Mouse (Mus musculus) olfactory bulb, adult 2 months (tissue): Measurements from ENCODE around the gene Gmpr. TPM values are rescaled to one million over a fixed set of nuclear protein-coding genes. Genes with fewer than 3 reads are reported as not detected.

Experiments
- H3K27ac ChIP-seq: fragments of 200-500 bp; 2 replicates; pipeline ENCODE4 v1.5.1; 2012; ENCODE audit warnings: low read depth, low read length; ENCODE audit not compliant: insufficient read depth
- H3K4me1 ChIP-seq: fragments of 200-500 bp; 2 replicates; pipeline ENCODE4 v1.6.1; 2012; ENCODE audit warnings: low read length; ENCODE audit not compliant: control insufficient read depth, insufficient read depth
- H3K4me3 ChIP-seq: fragments of 200-500 bp; 2 replicates; pipeline ENCODE4 v1.5.1; 2012; ENCODE audit warnings: mild to moderate bottlenecking, low read depth, low read length, moderate library complexity; ENCODE audit not compliant: insufficient read depth
- CTCF ChIP-seq: fragments of 200-500 bp; IDR thresholded peaks from 2 replicates; pipeline ENCODE4 v1.5.1; 2012; ENCODE audit warnings: low read depth, mild to moderate bottlenecking, low read length, moderate library complexity; ENCODE audit not compliant: insufficient read depth
- POLR2A ChIP-seq: fragments of 200-500 bp; IDR thresholded peaks from 2 replicates; pipeline ENCODE4 v1.6.1; 2012; ENCODE audit warnings: mild to moderate bottlenecking, low read depth, low read length, moderate library complexity; ENCODE audit not compliant: insufficient read depth
- WGBS: fragments of 180-500 bp; shearing (Covaris S2); methylation state at CpG from one replicate; pipeline ENCODE4 v1.1.7; 2018; 5-methylcytosine and 5-hydroxymethylcytosine counted together
- polyA plus RNA-seq: library from polyadenylated mRNA; stranded (reverse); fragments of >200 nt; gene quantifications from 2 replicates; pipeline ENCODE4 v1.2.4, GENCODE M21; 2012; ENCODE audit warnings: low replicate concordance; ENCODE audit not compliant: missing spikeins, insufficient read depth, insufficient read length

Gmpr gene
- polyA plus RNA-seq, 1 experiment, result not detected

- H3K4me1 ChIP-seq, result peaks cover 9% of the 10 kb centered on the region
- TF ChIP-seq CTCF, result no peak
- TF ChIP-seq POLR2A, result no peak
- WGBS, result 51% methylated on average over 7 of the region's 7 CpGs
- no peak overlapping the region for H3K27ac ChIP-seq
- H3K4me3 ChIP-seq, result no peak overlapping the region
These were observed 46.4 kb downstream of the Gmpr start for GRCm38 (mm10) chr13:45553674-45554073.

GRCm38 (mm10) chr13:45558367-45558766 lies 51.1 kb downstream of the Gmpr start:
- WGBS, result 78% methylated on average over 4 of the region's 4 CpGs
- Histone ChIP-seq H3K27ac (no peak overlapping the region), H3K4me1 (peaks cover 18% of the 10 kb centered on the region), H3K4me3 (no peak overlapping the region)
- TF ChIP-seq CTCF (no peak), POLR2A (no peak)

GRCm38 (mm10) chr13:45559258-45559657 lies 52.0 kb downstream of the Gmpr start:
- TF ChIP-seq CTCF (no peak), POLR2A (no peak)

GRCm38 (mm10) chr13:45560543-45560942 lies 53.3 kb downstream of the Gmpr start:
- no peak for TF ChIP-seq CTCF
- peak overlapping the region; percentile 84 for H3K27ac ChIP-seq
- H3K4me1 ChIP-seq, result peaks cover 17% of the 10 kb centered on the region
- 73% methylated on average over 7 of the region's 7 CpGs for WGBS
- no peak overlapping the region for H3K4me3 ChIP-seq

More at GRCm38 (mm10) chr13:45559258-45559657, 52.0 kb downstream of the Gmpr start:
- WGBS, result 94% methylated on average over 3 of the region's 3 CpGs
- peaks cover 12% of the 10 kb centered on the region for H3K4me1 ChIP-seq
- H3K27ac ChIP-seq, result no peak overlapping the region
- no peak overlapping the region for H3K4me3 ChIP-seq

- peak overlapping the region; percentile 84 for H3K27ac ChIP-seq
- 33% methylated on average over 9 of the region's 9 CpGs for WGBS
- no peak for TF ChIP-seq POLR2A
- no peak for TF ChIP-seq CTCF
- H3K4me1 ChIP-seq, result peaks cover 15% of the 10 kb centered on the region
- no peak overlapping the region for H3K4me3 ChIP-seq
These were observed 54.8 kb downstream of the Gmpr start for GRCm38 (mm10) chr13:45562011-45562410.

GRCm38 (mm10) chr13:45564946-45565345 lies 57.7 kb downstream of the Gmpr start:
- TF ChIP-seq POLR2A (no peak), CTCF (no peak)
- Histone ChIP-seq H3K4me3 (no peak overlapping the region), H3K27ac (peak overlapping the region; percentile 23; the same call in 1 of the 2 replicates), H3K4me1 (peaks cover 15% of the 10 kb centered on the region)
- WGBS, result 31% methylated on average over 4 of the region's 4 CpGs

- 45% methylated on average over 7 of the region's 7 CpGs for WGBS
- Histone ChIP-seq H3K4me1 (peaks cover 4% of the 10 kb centered on the region), H3K4me3 (no peak overlapping the region), H3K27ac (no peak overlapping the region)
- no peak for TF ChIP-seq CTCF
- TF ChIP-seq POLR2A, result no peak
These were observed 62.7 kb downstream of the Gmpr start for GRCm38 (mm10) chr13:45569932-45570331.

- Histone ChIP-seq H3K4me3 (no peak overlapping the region), H3K4me1 (0 out of 2 replicates have a peak, but pooled peaks cover 3% of the 10 kb centered on the region), H3K27ac (no peak overlapping the region)
- no peak for TF ChIP-seq POLR2A
- TF ChIP-seq CTCF, result peak; percentile 82
- 2% methylated on average over 6 of the region's 6 CpGs for WGBS
These were observed 64.6 kb downstream of the Gmpr start for GRCm38 (mm10) chr13:45571795-45572262.

GRCm38 (mm10) chr13:45572768-45573167 lies 65.5 kb downstream of the Gmpr start:
- Histone ChIP-seq H3K4me3 (no peak overlapping the region), H3K4me1 (0 out of 2 replicates have a peak, but pooled peaks cover 3% of the 10 kb centered on the region), H3K27ac (no peak overlapping the region)
- 8% methylated on average over 4 of the region's 4 CpGs for whole genome bisulfite sequencing
- no peak for TF ChIP-seq POLR2A
- TF ChIP-seq CTCF, result no peak

GRCm38 (mm10) chr13:45576185-45576584 lies 68.9 kb downstream of the Gmpr start:
- WGBS, result 71% methylated on average over 4 of the region's 4 CpGs
- H3K4me1 ChIP-seq, result 0 out of 2 replicates have a peak, but pooled peaks cover 3% of the 10 kb centered on the region

More at GRCm38 (mm10) chr13:45576185-45576584, 68.9 kb downstream of the Gmpr start:
- Histone ChIP-seq H3K27ac (no peak overlapping the region), H3K4me3 (no peak overlapping the region)
- TF ChIP-seq POLR2A (no peak), CTCF (no peak)
